Mouse (Mus musculus) hindbrain, embryonic 12.5 days (tissue): ENCODE data around the gene Mapk11. TPM values are rescaled to one million over a fixed set of nuclear protein-coding genes. Genes with fewer than 3 reads are reported as not detected.

Experiments
- ATAC-seq: fragments of 200-750 bp; cut with Nextera tagmentation; 2 replicates; pipeline ENCODE4 v1.8.0; 2017; ENCODE audit warnings: moderate TSS enrichment; ENCODE audit not compliant: low FRiP score
- H3K27ac ChIP-seq: fragments of 300-500 bp; sonication (generic); 2 replicates; pipeline ENCODE4 v1.5.1; 2016; ENCODE audit warnings: mild to moderate bottlenecking
- H3K27me3 ChIP-seq: fragments of 300-500 bp; sonication (generic); 2 replicates; pipeline ENCODE4 v1.6.1; 2016; ENCODE audit warnings: mild to moderate bottlenecking
- H3K36me3 ChIP-seq: fragments of 300-500 bp; sonication (generic); 2 replicates; pipeline ENCODE4 v1.6.1; 2016; ENCODE audit warnings: mild to moderate bottlenecking
- H3K4me1 ChIP-seq: fragments of 300-500 bp; sonication (generic); 2 replicates; pipeline ENCODE4 v1.6.1; 2016
- H3K4me2 ChIP-seq: fragments of 300-500 bp; sonication (generic); replicated peaks from 2 replicates; pipeline ENCODE4 v1.6.1; 2016; ENCODE audit warnings: mild to moderate bottlenecking
- H3K4me3 ChIP-seq: fragments of 300-500 bp; sonication (generic); 2 replicates; pipeline ENCODE4 v1.5.1; 2016; ENCODE audit warnings: mild to moderate bottlenecking
- H3K9ac ChIP-seq: fragments of 300-500 bp; sonication (generic); 2 replicates; pipeline ENCODE4 v1.6.1; 2016; ENCODE audit warnings: mild to moderate bottlenecking, moderate library complexity
- H3K9me3 ChIP-seq: fragments of 300-500 bp; sonication (generic); replicated peaks from 2 replicates; pipeline ENCODE4 v1.6.1; 2016; ENCODE audit warnings: mild to moderate bottlenecking
- WGBS: fragments of 180-500 bp; shearing (Covaris S2); methylation state at CpG from one replicate; pipeline ENCODE4 v1.1.7; 2016; 5-methylcytosine and 5-hydroxymethylcytosine counted together
- polyA plus RNA-seq: library from polyadenylated mRNA; unstranded; fragments of >200 nt; fragmentation: Nextera tagmentation; extraction: Ambion mirVana; gene quantifications from 2 replicates; pipeline ENCODE4 v1.2.1, GENCODE M21; 2016

Mapk11 gene
- polyA plus RNA-seq, 1 experiment from 2014 or later, result 41.9 TPM

DNA sequence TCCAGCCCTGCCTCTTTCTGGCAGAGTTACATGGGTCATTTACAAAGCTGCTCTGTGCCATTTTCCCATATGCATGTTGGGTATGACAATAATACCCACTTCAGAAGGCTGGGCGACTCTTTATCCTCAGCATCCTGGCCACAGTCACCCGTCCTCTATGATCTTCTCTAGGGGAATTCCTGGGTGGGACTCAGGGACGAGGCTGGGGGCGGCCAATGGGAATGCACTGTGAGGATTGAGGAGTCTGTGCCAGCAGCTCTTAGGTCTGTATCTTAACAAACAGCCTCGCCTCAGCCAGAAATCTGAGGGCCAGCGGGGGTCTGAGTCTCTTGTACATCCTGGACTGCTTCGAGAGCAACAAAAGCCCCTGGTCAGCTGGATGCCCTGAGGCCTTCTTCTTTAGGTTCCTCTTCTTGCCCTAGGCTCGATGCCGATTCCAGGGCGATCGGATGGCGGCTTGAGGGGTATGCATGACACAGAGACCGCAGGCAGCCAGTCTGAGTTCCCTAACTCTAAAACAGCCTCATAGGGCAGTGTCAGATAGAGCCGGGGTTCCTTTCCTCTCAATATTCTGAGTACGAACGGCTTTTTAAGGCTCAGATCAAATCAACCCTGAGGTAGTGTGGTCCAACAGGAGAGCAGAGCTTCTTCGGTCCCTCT, 23.0 kb upstream of the Mapk11 start:
- Histone ChIP-seq H3K4me2 (peak overlapping the region; percentile 100), H3K27ac (peak overlapping the region; percentile 81), H3K36me3 (peaks cover 14% of the 10 kb centered on the region), H3K4me1 (peaks cover 84% of the 10 kb centered on the region), H3K27me3 (no peaks in the 10 kb centered on the region), H3K9me3 (no peaks in the 10 kb centered on the region), H3K4me3 (peak overlapping the region; percentile 54), H3K9ac (peak overlapping the region; percentile 79)
- WGBS, result 39% methylated on average over 17 of the region's 17 CpGs
- no peak for ATAC-seq

- H3K4me1 ChIP-seq, result peaks cover 76% of the 10 kb centered on the region
- no peak overlapping the region for H3K4me3 ChIP-seq
- WGBS, result 82% methylated on average over 5 of the region's 5 CpGs
- H3K9ac ChIP-seq, result no peak overlapping the region
- no peaks in the 10 kb centered on the region for H3K27me3 ChIP-seq
- no peak for ATAC-seq
- H3K36me3 ChIP-seq, result peaks cover 23% of the 10 kb centered on the region
- peak overlapping the region; percentile 52 for H3K27ac ChIP-seq
- no peaks in the 10 kb centered on the region for H3K9me3 ChIP-seq
- no peak overlapping the region for H3K4me2 ChIP-seq
These were observed 22.2 kb upstream of the Mapk11 start for GRCm38 (mm10) chr15:89171526-89172051.

- Histone ChIP-seq H3K36me3 (peaks cover 37% of the 10 kb centered on the region), H3K9me3 (no peaks in the 10 kb centered on the region), H3K9ac (no peak overlapping the region), H3K27me3 (no peaks in the 10 kb centered on the region), H3K4me1 (peaks cover 61% of the 10 kb centered on the region), H3K4me2 (peak overlapping the region; percentile 21; the same call in 1 of the 2 replicates), H3K27ac (peak overlapping the region; percentile 50), H3K4me3 (no peak overlapping the region)
- WGBS, result 70% methylated on average over 3 of the region's 3 CpGs
- ATAC-seq, result no peak
These were observed 20.7 kb upstream of the Mapk11 start for GRCm38 (mm10) chr15:89170102-89170501.

DNA sequence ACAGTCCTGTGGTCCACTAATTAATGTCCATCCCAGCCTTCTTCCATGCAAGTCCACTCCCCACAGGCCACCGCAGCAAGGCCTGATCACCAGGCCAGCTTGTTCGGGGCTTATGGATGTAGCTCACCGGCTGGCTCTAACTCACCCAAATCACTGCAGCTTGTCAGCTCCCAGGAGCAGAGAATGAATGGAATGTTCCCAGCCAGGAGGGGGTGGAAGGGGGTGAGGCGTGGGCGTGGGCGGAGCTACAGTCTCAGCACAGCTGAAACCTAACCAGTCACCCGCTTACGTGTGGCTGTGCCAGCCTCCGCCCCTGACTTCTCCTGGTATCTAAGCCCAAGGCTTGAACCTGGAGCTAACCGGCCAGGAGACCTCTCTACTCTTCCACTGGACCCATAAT, 20.0 kb upstream of the Mapk11 start:
- WGBS, result 2% methylated on average over 10 of the region's 10 CpGs
- H3K9me3 ChIP-seq, result no peaks in the 10 kb centered on the region
- 0 out of 2 replicates have a peak overlapping the region, but pooled peaks have one; percentile 38 for H3K9ac ChIP-seq
- peak overlapping the region; percentile 50 for H3K27ac ChIP-seq
- peak; percentile 18; the same call in 1 of the 2 replicates for ATAC-seq
- H3K4me3 ChIP-seq, result no peak overlapping the region
- peaks cover 55% of the 10 kb centered on the region for H3K4me1 ChIP-seq
- H3K4me2 ChIP-seq, result peak overlapping the region; percentile 21
- peaks cover 44% of the 10 kb centered on the region for H3K36me3 ChIP-seq
- H3K27me3 ChIP-seq, result no peaks in the 10 kb centered on the region

GRCm38 (mm10) chr15:89168922-89169321, 19.5 kb upstream of the Mapk11 start:
- H3K36me3 ChIP-seq, result peaks cover 49% of the 10 kb centered on the region
- no peaks in the 10 kb centered on the region for H3K9me3 ChIP-seq
- ATAC-seq, result no peak
- H3K27me3 ChIP-seq, result no peaks in the 10 kb centered on the region
- 51% methylated on average over 10 of the region's 10 CpGs for WGBS
- H3K9ac ChIP-seq, result 0 out of 2 replicates have a peak overlapping the region, but pooled peaks have one; percentile 38
- H3K4me1 ChIP-seq, result peaks cover 50% of the 10 kb centered on the region
- peak overlapping the region; percentile 9; the same call in 1 of the 2 replicates for H3K4me2 ChIP-seq
- H3K4me3 ChIP-seq, result no peak overlapping the region
- H3K27ac ChIP-seq, result peak overlapping the region; percentile 49; the same call in 1 of the 2 replicates

GRCm38 (mm10) chr15:89165478-89165877, 16.1 kb upstream of the Mapk11 start:
- Histone ChIP-seq H3K9ac (no peak overlapping the region), H3K36me3 (peaks cover 84% of the 10 kb centered on the region), H3K4me1 (peaks cover 18% of the 10 kb centered on the region), H3K9me3 (no peaks in the 10 kb centered on the region), H3K4me3 (no peak overlapping the region), H3K27ac (no peak overlapping the region), H3K4me2 (no peak overlapping the region), H3K27me3 (no peaks in the 10 kb centered on the region)
- ATAC-seq, result no peak
- whole genome bisulfite sequencing, result 97% methylated on average over 12 of the region's 12 CpGs

- no peak for ATAC-seq
- H3K9me3 ChIP-seq, result no peaks in the 10 kb centered on the region
- no peaks in the 10 kb centered on the region for H3K4me1 ChIP-seq
- no peak overlapping the region for H3K27ac ChIP-seq
- H3K36me3 ChIP-seq, result peaks cover 100% of the 10 kb centered on the region
- no peak overlapping the region for H3K4me2 ChIP-seq
- H3K9ac ChIP-seq, result no peak overlapping the region
- whole genome bisulfite sequencing, result 88% methylated on average over 9 of the region's 9 CpGs
- H3K4me3 ChIP-seq, result no peak overlapping the region
- H3K27me3 ChIP-seq, result no peaks in the 10 kb centered on the region
These were observed 12.0 kb upstream of the Mapk11 start for GRCm38 (mm10) chr15:89161397-89161796.

GRCm38 (mm10) chr15:89158516-89158915, 9.1 kb upstream of the Mapk11 start:
- Histone ChIP-seq H3K9me3 (no peaks in the 10 kb centered on the region), H3K4me1 (no peaks in the 10 kb centered on the region), H3K4me3 (no peak overlapping the region), H3K9ac (no peak overlapping the region), H3K27ac (0 out of 2 replicates have a peak overlapping the region, but pooled peaks have one; percentile 12), H3K4me2 (no peak overlapping the region), H3K36me3 (peaks cover 100% of the 10 kb centered on the region), H3K27me3 (no peaks in the 10 kb centered on the region)
- no peak for ATAC-seq
- WGBS, result 95% methylated on average over 16 of the region's 16 CpGs

- WGBS, result 72% methylated on average over 7 of the region's 7 CpGs
- Histone ChIP-seq H3K4me1 (no peaks in the 10 kb centered on the region), H3K27ac (0 out of 2 replicates have a peak overlapping the region, but pooled peaks have one; percentile 12), H3K36me3 (peaks cover 96% of the 10 kb centered on the region), H3K4me2 (no peak overlapping the region), H3K27me3 (no peaks in the 10 kb centered on the region), H3K4me3 (no peak overlapping the region), H3K9ac (no peak overlapping the region), H3K9me3 (no peaks in the 10 kb centered on the region)
- ATAC-seq, result peak; percentile 26; the same call in 1 of the 2 replicates
These were observed 8.5 kb upstream of the Mapk11 start for GRCm38 (mm10) chr15:89157954-89158353.

DNA sequence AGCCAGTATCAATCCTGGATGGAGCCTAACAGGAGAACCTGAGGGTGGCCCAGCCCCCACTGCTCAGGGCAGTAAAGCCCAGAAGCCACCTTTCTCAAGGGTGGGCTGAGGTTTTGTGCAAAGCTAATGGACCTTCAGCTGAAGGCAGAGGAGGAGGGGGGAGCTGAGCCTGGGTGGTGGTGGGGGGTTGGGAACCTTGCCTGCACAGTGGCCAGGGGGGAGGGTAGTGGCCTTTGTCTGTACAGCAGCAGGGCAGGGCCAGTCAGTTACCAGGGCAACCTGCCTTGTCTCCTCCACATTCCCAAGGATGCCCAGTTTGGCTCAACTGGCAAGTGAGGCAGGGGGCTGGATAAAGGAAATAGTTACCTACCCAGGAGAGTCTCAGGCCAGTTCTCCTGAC, 2.9 kb upstream of the Mapk11 start:
- Histone ChIP-seq H3K9me3 (no peaks in the 10 kb centered on the region), H3K4me3 (no peak overlapping the region), H3K36me3 (peaks cover 40% of the 10 kb centered on the region), H3K4me1 (peaks cover 27% of the 10 kb centered on the region), H3K4me2 (no peak overlapping the region), H3K27me3 (peaks cover 12% of the 10 kb centered on the region; the same call in 1 of the 2 replicates), H3K9ac (0 out of 2 replicates have a peak overlapping the region, but pooled peaks have one; percentile 35), H3K27ac (peak overlapping the region; percentile 77)
- peak; percentile 55 for ATAC-seq

- Histone ChIP-seq H3K9ac (peak overlapping the region; percentile 90), H3K4me2 (peak overlapping the region; percentile 64), H3K36me3 (peaks cover 27% of the 10 kb centered on the region), H3K27ac (peak overlapping the region; percentile 90), H3K9me3 (no peaks in the 10 kb centered on the region), H3K27me3 (peaks cover 22% of the 10 kb centered on the region), H3K4me3 (peak overlapping the region; percentile 58), H3K4me1 (peaks cover 42% of the 10 kb centered on the region)
- WGBS, result 2% methylated on average over 13 of the region's 13 CpGs
- ATAC-seq, result no peak
These were observed 588 bp upstream of the Mapk11 start for GRCm38 (mm10) chr15:89150041-89150390.

GRCm38 (mm10) chr15:89148496-89149270, 745 bp downstream of the Mapk11 start:
- peak overlapping the region; percentile 90 for H3K27ac ChIP-seq
- H3K36me3 ChIP-seq, result peaks cover 26% of the 10 kb centered on the region
- peak overlapping the region; percentile 64 for H3K4me2 ChIP-seq
- 4% methylated on average over 25 of the region's 25 CpGs for WGBS
- peak; percentile 10; the same call in 1 of the 2 replicates for ATAC-seq
- H3K9me3 ChIP-seq, result no peaks in the 10 kb centered on the region
- peak overlapping the region; percentile 58 for H3K4me3 ChIP-seq
- H3K27me3 ChIP-seq, result peaks cover 22% of the 10 kb centered on the region
- H3K9ac ChIP-seq, result peak overlapping the region; percentile 90
- H3K4me1 ChIP-seq, result peaks cover 42% of the 10 kb centered on the region
